Mouse (Mus musculus): ENCODE measurements around the gene Gm5294.

The Gm5294 gene

GRCm38 (mm10) chr5:138825090-138825489 lies 5.2 kb downstream of the Gm5294 start:
- TF ChIP-seq GATA4 (IDR thresholded peaks at IDR 0.05; ENCODE audit: insufficient replicate concordance, low read length) = peak; percentile 92; the same call in 1 of the 2 replicates

- no peak for TF ChIP-seq GATA4 (IDR thresholded peaks at IDR 0.05; ENCODE audit: insufficient replicate concordance, low read length)
These were observed 13.5 kb downstream of the Gm5294 start for GRCm38 (mm10) chr5:138833406-138833805.

GRCm38 (mm10) chr5:138834910-138835309 lies 15.0 kb downstream of the Gm5294 start:
- no peak for TF ChIP-seq GATA4 (IDR thresholded peaks at IDR 0.05; ENCODE audit: insufficient replicate concordance, low read length)

- no peak for TF ChIP-seq GATA4 (IDR thresholded peaks at IDR 0.05; ENCODE audit: insufficient replicate concordance, low read length)
These were observed 21.1 kb downstream of the Gm5294 start for GRCm38 (mm10) chr5:138840981-138841380.

- no peak for TF ChIP-seq GATA4 (IDR thresholded peaks at IDR 0.05; ENCODE audit: insufficient replicate concordance, low read length)
These were observed 23.4 kb downstream of the Gm5294 start for GRCm38 (mm10) chr5:138843168-138843824.

- no peak for TF ChIP-seq GATA4 (IDR thresholded peaks at IDR 0.05; ENCODE audit: insufficient replicate concordance, low read length)
These were observed 26.6 kb downstream of the Gm5294 start for GRCm38 (mm10) chr5:138846506-138846905.

GRCm38 (mm10) chr5:138848102-138848501 lies 28.2 kb downstream of the Gm5294 start:
- no peak for TF ChIP-seq GATA4 (IDR thresholded peaks at IDR 0.05; ENCODE audit: insufficient replicate concordance, low read length)

GRCm38 (mm10) chr5:138849682-138850461 lies 30.0 kb downstream of the Gm5294 start:
- TF ChIP-seq GATA4 (IDR thresholded peaks at IDR 0.05; ENCODE audit: insufficient replicate concordance, low read length) = no peak

- no peak for TF ChIP-seq GATA4 (IDR thresholded peaks at IDR 0.05; ENCODE audit: insufficient replicate concordance, low read length)
These were observed 30.6 kb downstream of the Gm5294 start for GRCm38 (mm10) chr5:138850462-138850844.

- TF ChIP-seq GATA4 (IDR thresholded peaks at IDR 0.05; ENCODE audit: insufficient replicate concordance, low read length) = no peak
These were observed 31.5 kb downstream of the Gm5294 start for GRCm38 (mm10) chr5:138851296-138851780.

GRCm38 (mm10) chr5:138852151-138852550 lies 32.3 kb downstream of the Gm5294 start:
- TF ChIP-seq GATA4 (IDR thresholded peaks at IDR 0.05; ENCODE audit: insufficient replicate concordance, low read length) = no peak

GRCm38 (mm10) chr5:138853349-138853748 lies 33.5 kb downstream of the Gm5294 start:
- TF ChIP-seq GATA4 (IDR thresholded peaks at IDR 0.05; ENCODE audit: insufficient replicate concordance, low read length) = no peak

GRCm38 (mm10) chr5:138857010-138857617 lies 37.2 kb downstream of the Gm5294 start:
- no peak for TF ChIP-seq GATA4 (IDR thresholded peaks at IDR 0.05; ENCODE audit: insufficient replicate concordance, low read length)

GRCm38 (mm10) chr5:138857811-138858251 lies 38.0 kb downstream of the Gm5294 start:
- TF ChIP-seq GATA4 (IDR thresholded peaks at IDR 0.05; ENCODE audit: insufficient replicate concordance, low read length) = no peak

- no peak for TF ChIP-seq GATA4 (IDR thresholded peaks at IDR 0.05; ENCODE audit: insufficient replicate concordance, low read length)
These were observed 43.8 kb downstream of the Gm5294 start for GRCm38 (mm10) chr5:138863681-138864146.

GRCm38 (mm10) chr5:138864166-138864565 lies 44.3 kb downstream of the Gm5294 start:
- no peak for TF ChIP-seq GATA4 (IDR thresholded peaks at IDR 0.05; ENCODE audit: insufficient replicate concordance, low read length)

All from liver, adult (tissue).